Mouse (Mus musculus): Measurements from ENCODE around the gene Bnip3. TPM values are rescaled to one million over a fixed set of nuclear protein-coding genes. Genes with fewer than 3 reads are reported as not detected.

The Bnip3 gene
- polyA plus RNA-seq, 1 experiment: 7.1 TPM

- TF ChIP-seq MYOG (IDR thresholded peaks at IDR 0.05; ENCODE audit: control insufficient read depth, extremely low read depth, insufficient read length) (no peak), MAX (IDR thresholded peaks at IDR 0.05) (no peak), FOSL1 (IDR thresholded peaks at IDR 0.05; ENCODE audit: insufficient read depth, low read length, poor library complexity, severe bottlenecking) (no peak), USF1 (IDR thresholded peaks at IDR 0.05; ENCODE audit: low read depth) (no peak), CTCF (IDR thresholded peaks at IDR 0.05; ENCODE audit: control insufficient read depth, insufficient read depth, insufficient read length) (no peak), CEBPB (IDR thresholded peaks at IDR 0.05; ENCODE audit: low read depth) (no peak), MYOD1 (IDR thresholded peaks at IDR 0.05; ENCODE audit: control insufficient read depth, insufficient read length, low read depth) (no peak)
- no peak overlapping the region for H3ac ChIP-seq (ENCODE audit: control insufficient read depth, insufficient read length, low read depth)
- no peak overlapping the region for H3K4me3 ChIP-seq (ENCODE audit: insufficient read depth, poor library complexity, severe bottlenecking)
- peaks cover 56% of the 10 kb centered on the region for H3K79me3 ChIP-seq (ENCODE audit: low read depth)
- H3K27me3 ChIP-seq (ENCODE audit: control insufficient read depth, insufficient read depth, insufficient read length): no peaks in the 10 kb centered on the region
- H3K36me3 ChIP-seq (ENCODE audit: control insufficient read depth, insufficient read depth): peaks cover 29% of the 10 kb centered on the region
- peaks cover 86% of the 10 kb centered on the region for H3K79me2 ChIP-seq (ENCODE audit: control insufficient read depth, insufficient read depth)
Observed at GRCm38 (mm10) chr7:138850083-138850482, 59.2 kb downstream of the Bnip3 start.

DNA sequence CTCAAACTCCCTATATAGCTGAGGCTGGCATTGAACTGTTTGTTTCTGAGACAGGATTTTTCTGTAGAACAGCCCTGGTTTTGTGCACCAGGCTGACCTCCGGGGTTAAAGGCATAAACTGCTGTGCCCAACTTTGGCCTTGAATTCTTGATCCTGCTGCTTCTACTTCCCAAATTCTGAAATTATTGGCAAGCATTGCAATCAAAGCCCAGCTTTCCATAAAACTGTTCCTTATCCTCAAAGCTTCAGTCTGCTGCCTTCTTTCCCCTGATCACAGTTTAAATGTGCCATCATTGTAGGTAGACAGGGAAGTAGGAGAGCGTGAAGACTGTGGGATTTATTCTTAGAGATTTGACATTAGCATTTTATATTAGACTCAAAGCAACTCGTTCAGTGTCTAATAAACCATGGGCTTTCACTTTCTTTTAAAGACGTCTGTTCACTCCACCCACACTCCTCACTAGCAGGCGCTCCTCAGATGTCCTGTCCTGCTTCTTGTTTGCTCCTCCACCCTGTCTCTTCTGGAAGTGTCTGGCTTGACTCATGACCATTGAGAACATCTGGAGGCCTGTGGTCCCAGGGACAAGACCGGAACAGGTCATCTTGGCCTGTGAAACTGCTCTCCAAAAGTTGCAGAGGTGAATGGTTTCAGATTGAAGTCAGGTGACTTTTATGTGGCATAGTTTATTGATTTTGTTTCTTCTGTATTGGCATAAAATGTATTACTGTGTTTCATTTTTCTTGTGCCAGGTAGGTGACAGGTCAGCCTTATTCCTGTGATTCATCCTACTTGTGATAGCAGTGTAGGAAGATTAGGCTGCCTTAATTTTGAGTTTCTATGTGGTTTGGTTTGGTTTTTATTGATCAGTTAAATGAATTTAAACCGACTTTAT lies 61.0 kb downstream of the Bnip3 start:
- Histone ChIP-seq H3K4me3 (ENCODE audit: insufficient read depth, poor library complexity, severe bottlenecking) (no peak overlapping the region), H3K79me3 (ENCODE audit: low read depth) (peaks cover 51% of the 10 kb centered on the region), H3K27me3 (ENCODE audit: control insufficient read depth, insufficient read depth, insufficient read length) (no peaks in the 10 kb centered on the region), H3K79me2 (ENCODE audit: control insufficient read depth, insufficient read depth) (peaks cover 68% of the 10 kb centered on the region), H3K36me3 (ENCODE audit: control insufficient read depth, insufficient read depth) (peaks cover 19% of the 10 kb centered on the region), H3ac (ENCODE audit: control insufficient read depth, insufficient read length, low read depth) (no peak overlapping the region)
- TF ChIP-seq USF1 (IDR thresholded peaks at IDR 0.05; ENCODE audit: low read depth) (no peak), MAX (IDR thresholded peaks at IDR 0.05) (no peak), FOSL1 (IDR thresholded peaks at IDR 0.05; ENCODE audit: insufficient read depth, low read length, poor library complexity, severe bottlenecking) (no peak), MYOD1 (IDR thresholded peaks at IDR 0.05; ENCODE audit: control insufficient read depth, insufficient read length, low read depth) (no peak), CEBPB (IDR thresholded peaks at IDR 0.05; ENCODE audit: low read depth) (no peak), CTCF (IDR thresholded peaks at IDR 0.05; ENCODE audit: control insufficient read depth, insufficient read depth, insufficient read length) (no peak), MYOG (IDR thresholded peaks at IDR 0.05; ENCODE audit: control insufficient read depth, extremely low read depth, insufficient read length) (no peak)

GRCm38 (mm10) chr7:138847316-138848027 lies 61.8 kb downstream of the Bnip3 start:
- TF ChIP-seq MYOD1 (IDR thresholded peaks at IDR 0.05; ENCODE audit: control insufficient read depth, insufficient read length, low read depth): no peak
- no peak for TF ChIP-seq FOSL1 (IDR thresholded peaks at IDR 0.05; ENCODE audit: insufficient read depth, low read length, poor library complexity, severe bottlenecking)
- TF ChIP-seq MAX (IDR thresholded peaks at IDR 0.05): no peak
- TF ChIP-seq CEBPB (IDR thresholded peaks at IDR 0.05; ENCODE audit: low read depth): no peak
- TF ChIP-seq MYOG (IDR thresholded peaks at IDR 0.05; ENCODE audit: control insufficient read depth, extremely low read depth, insufficient read length): no peak
- no peak for TF ChIP-seq CTCF (IDR thresholded peaks at IDR 0.05; ENCODE audit: control insufficient read depth, insufficient read depth, insufficient read length)
- TF ChIP-seq USF1 (IDR thresholded peaks at IDR 0.05; ENCODE audit: low read depth): no peak
- peaks cover 51% of the 10 kb centered on the region for H3K79me3 ChIP-seq (ENCODE audit: low read depth)
- peak overlapping the region; percentile 95 for H3ac ChIP-seq (ENCODE audit: control insufficient read depth, insufficient read length, low read depth)
- H3K36me3 ChIP-seq (ENCODE audit: control insufficient read depth, insufficient read depth): peaks cover 13% of the 10 kb centered on the region
- no peaks in the 10 kb centered on the region for H3K27me3 ChIP-seq (ENCODE audit: control insufficient read depth, insufficient read depth, insufficient read length)
- peaks cover 60% of the 10 kb centered on the region for H3K79me2 ChIP-seq (ENCODE audit: control insufficient read depth, insufficient read depth)
- H3K4me3 ChIP-seq (ENCODE audit: insufficient read depth, poor library complexity, severe bottlenecking): peak overlapping the region; percentile 63

DNA sequence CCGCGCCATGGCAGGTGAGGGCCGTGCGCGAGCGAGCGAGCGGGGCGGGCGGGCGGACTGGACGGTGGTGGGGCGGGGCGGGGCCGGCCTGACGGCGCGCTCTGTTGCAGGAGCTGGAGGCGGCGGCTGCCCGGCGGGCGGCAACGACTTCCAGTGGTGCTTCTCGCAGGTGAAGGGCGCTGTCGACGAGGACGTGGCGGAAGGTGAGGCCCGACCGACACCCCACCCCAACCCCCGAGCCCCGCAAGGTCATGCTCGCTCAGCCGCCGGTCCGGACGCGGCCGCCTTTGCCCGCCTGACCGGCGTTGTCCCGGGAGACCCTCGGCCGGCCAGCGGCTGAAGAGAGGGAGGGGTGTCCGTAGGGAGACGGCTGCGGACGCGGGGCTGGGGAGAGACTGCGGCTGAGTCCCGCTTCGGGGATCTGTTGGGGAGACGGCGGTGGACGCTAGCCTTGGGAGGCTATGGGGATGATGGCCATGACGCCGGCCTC lies 62.8 kb downstream of the Bnip3 start:
- H3K79me3 ChIP-seq (ENCODE audit: low read depth): peaks cover 46% of the 10 kb centered on the region
- H3K79me2 ChIP-seq (ENCODE audit: control insufficient read depth, insufficient read depth): peaks cover 51% of the 10 kb centered on the region
- TF ChIP-seq MYOD1 (IDR thresholded peaks at IDR 0.05; ENCODE audit: control insufficient read depth, insufficient read length, low read depth) (no peak), MAX (IDR thresholded peaks at IDR 0.05) (no peak), MYOG (IDR thresholded peaks at IDR 0.05; ENCODE audit: control insufficient read depth, extremely low read depth, insufficient read length) (no peak), CEBPB (IDR thresholded peaks at IDR 0.05; ENCODE audit: low read depth) (no peak), USF1 (IDR thresholded peaks at IDR 0.05; ENCODE audit: low read depth) (no peak), FOSL1 (IDR thresholded peaks at IDR 0.05; ENCODE audit: insufficient read depth, low read length, poor library complexity, severe bottlenecking) (no peak), CTCF (IDR thresholded peaks at IDR 0.05; ENCODE audit: control insufficient read depth, insufficient read depth, insufficient read length) (no peak)

More for the DNA sequence above, 62.8 kb downstream of the Bnip3 start:
- peak overlapping the region; percentile 63 for H3K4me3 ChIP-seq (ENCODE audit: insufficient read depth, poor library complexity, severe bottlenecking)
- H3K27me3 ChIP-seq (ENCODE audit: control insufficient read depth, insufficient read depth, insufficient read length): no peaks in the 10 kb centered on the region
- peak overlapping the region; percentile 95 for H3ac ChIP-seq (ENCODE audit: control insufficient read depth, insufficient read length, low read depth)
- peaks cover 9% of the 10 kb centered on the region for H3K36me3 ChIP-seq (ENCODE audit: control insufficient read depth, insufficient read depth)

Measured in C2C12 (cell line).